Mouse (Mus musculus) lung, postnatal 0 days (tissue): ENCODE measurements around the gene Coq10a.

ENCODE experiments used
- CTCF ChIP-seq: IDR thresholded peaks from 2 replicates; pipeline ENCODE4 v1.5.1; 2016; ENCODE audit warnings: antibody characterized with exemption, mild to moderate bottlenecking
- EP300 ChIP-seq: IDR thresholded peaks from 2 replicates; pipeline ENCODE4 v1.6.1; 2016; ENCODE audit warnings: antibody characterized with exemption, mild to moderate bottlenecking, control low read depth

- TF ChIP-seq CTCF (no peak), EP300 (no peak)
These were observed 384 bp upstream of the Coq10a start for GRCm38 (mm10) chr10:128369218-128369543.
